Mouse (Mus musculus): ENCODE data around the gene Tacc2. TPM values are rescaled to one million over a fixed set of nuclear protein-coding genes. Genes with fewer than 3 reads are reported as not detected.

The Tacc2 gene
- polyA plus RNA-seq, 1 experiment from 2014 or later, result 43.8 TPM

GRCm38 (mm10) chr7:130692392-130692942, 115.2 kb downstream of the Tacc2 start:
- WGBS, result under 1% methylated on average over 39 of the region's 39 CpGs

GRCm38 (mm10) chr7:130692943-130693799, 115.9 kb downstream of the Tacc2 start:
- Histone ChIP-seq H3K4me1 (peaks cover 69% of the 10 kb centered on the region), H3K27me3 (no peaks in the 10 kb centered on the region), H3K27ac (peak overlapping the region; percentile 99), H3K36me3 (peaks cover 4% of the 10 kb centered on the region; the same call in 1 of the 2 replicates), H3K4me3 (peak overlapping the region; percentile 71), H3K9ac (peak overlapping the region; percentile 94), H3K4me2 (peak overlapping the region; percentile 89), H3K9me3 (no peaks in the 10 kb centered on the region)
- peak; percentile 48; the same call in 1 of the 2 replicates for ATAC-seq (ENCODE audit: insufficient number of reproducible peaks, insufficient read depth, low FRiP score, low TSS enrichment, low read depth)
- WGBS, result under 1% methylated on average over 19 of the region's 19 CpGs

More at GRCm38 (mm10) chr7:130692392-130692942, 115.2 kb downstream of the Tacc2 start:
- Histone ChIP-seq H3K9ac (peak overlapping the region; percentile 94), H3K27me3 (no peaks in the 10 kb centered on the region), H3K9me3 (no peaks in the 10 kb centered on the region), H3K27ac (peak overlapping the region; percentile 99), H3K36me3 (peaks cover 4% of the 10 kb centered on the region; the same call in 1 of the 2 replicates), H3K4me3 (peak overlapping the region; percentile 71), H3K4me2 (peak overlapping the region; percentile 89), H3K4me1 (peaks cover 67% of the 10 kb centered on the region)
- ATAC-seq (ENCODE audit: insufficient number of reproducible peaks, insufficient read depth, low FRiP score, low TSS enrichment, low read depth), result peak; percentile 80

- WGBS, result 18% methylated on average over 11 of the region's 11 CpGs
- Histone ChIP-seq H3K36me3 (peaks cover 4% of the 10 kb centered on the region; the same call in 1 of the 2 replicates), H3K4me3 (peak overlapping the region; percentile 71), H3K4me1 (peaks cover 73% of the 10 kb centered on the region), H3K9ac (peak overlapping the region; percentile 94), H3K27me3 (no peaks in the 10 kb centered on the region), H3K9me3 (no peaks in the 10 kb centered on the region), H3K27ac (peak overlapping the region; percentile 99), H3K4me2 (peak overlapping the region; percentile 89)
- no peak for ATAC-seq (ENCODE audit: insufficient number of reproducible peaks, insufficient read depth, low FRiP score, low TSS enrichment, low read depth)
Measured at GRCm38 (mm10) chr7:130693800-130694193, 116.6 kb downstream of the Tacc2 start.

GRCm38 (mm10) chr7:130695669-130696338, 118.6 kb downstream of the Tacc2 start:
- Histone ChIP-seq H3K27me3 (no peaks in the 10 kb centered on the region), H3K9me3 (no peaks in the 10 kb centered on the region), H3K27ac (peak overlapping the region; percentile 39), H3K9ac (no peak overlapping the region), H3K4me3 (no peak overlapping the region), H3K4me2 (peak overlapping the region; percentile 89), H3K36me3 (peaks cover 16% of the 10 kb centered on the region), H3K4me1 (peaks cover 67% of the 10 kb centered on the region)
- ATAC-seq (ENCODE audit: insufficient number of reproducible peaks, insufficient read depth, low FRiP score, low TSS enrichment, low read depth), result no peak
- WGBS, result 77% methylated on average over 13 of the region's 13 CpGs

- H3K4me1 ChIP-seq, result peaks cover 59% of the 10 kb centered on the region
- H3K4me2 ChIP-seq, result no peak overlapping the region
Measured at GRCm38 (mm10) chr7:130696347-130697234, 119.4 kb downstream of the Tacc2 start.

GRCm38 (mm10) chr7:130698480-130698879, 121.2 kb downstream of the Tacc2 start:
- no peak for ATAC-seq (ENCODE audit: insufficient number of reproducible peaks, insufficient read depth, low FRiP score, low TSS enrichment, low read depth)
- H3K9me3 ChIP-seq, result no peaks in the 10 kb centered on the region
- H3K27me3 ChIP-seq, result no peaks in the 10 kb centered on the region
- no peak overlapping the region for H3K27ac ChIP-seq
- H3K4me3 ChIP-seq, result no peak overlapping the region
- no peak overlapping the region for H3K4me2 ChIP-seq
- H3K9ac ChIP-seq, result no peak overlapping the region
- peaks cover 20% of the 10 kb centered on the region for H3K36me3 ChIP-seq
- peaks cover 52% of the 10 kb centered on the region for H3K4me1 ChIP-seq

More at GRCm38 (mm10) chr7:130696347-130697234, 119.4 kb downstream of the Tacc2 start:
- H3K9ac ChIP-seq, result no peak overlapping the region
- 76% methylated on average over 16 of the region's 16 CpGs for WGBS
- no peak for ATAC-seq (ENCODE audit: insufficient number of reproducible peaks, insufficient read depth, low FRiP score, low TSS enrichment, low read depth)
- H3K4me3 ChIP-seq, result no peak overlapping the region
- no peaks in the 10 kb centered on the region for H3K27me3 ChIP-seq
- no peak overlapping the region for H3K27ac ChIP-seq
- peaks cover 20% of the 10 kb centered on the region for H3K36me3 ChIP-seq
- H3K9me3 ChIP-seq, result no peaks in the 10 kb centered on the region

- Histone ChIP-seq H3K4me1 (peaks cover 27% of the 10 kb centered on the region; the same call in 1 of the 2 replicates), H3K9me3 (no peaks in the 10 kb centered on the region), H3K4me2 (no peak overlapping the region), H3K27me3 (no peaks in the 10 kb centered on the region), H3K9ac (no peak overlapping the region), H3K4me3 (no peak overlapping the region), H3K27ac (no peak overlapping the region), H3K36me3 (peaks cover 20% of the 10 kb centered on the region)
- WGBS, result 83% methylated on average over 1 of the region's 1 CpGs
- no peak for ATAC-seq (ENCODE audit: insufficient number of reproducible peaks, insufficient read depth, low FRiP score, low TSS enrichment, low read depth)
Measured at GRCm38 (mm10) chr7:130701336-130701735, 124.1 kb downstream of the Tacc2 start.

- no peak overlapping the region for H3K4me2 ChIP-seq
- WGBS, result 84% methylated on average over 2 of the region's 2 CpGs
Measured at GRCm38 (mm10) chr7:130705230-130705629, 128.0 kb downstream of the Tacc2 start.

GRCm38 (mm10) chr7:130708940-130709339, 131.7 kb downstream of the Tacc2 start:
- Histone ChIP-seq H3K4me2 (no peak overlapping the region), H3K4me3 (no peak overlapping the region), H3K27ac (peak overlapping the region; percentile 33), H3K36me3 (no peaks in the 10 kb centered on the region), H3K9me3 (no peaks in the 10 kb centered on the region), H3K4me1 (peaks cover 24% of the 10 kb centered on the region), H3K9ac (no peak overlapping the region), H3K27me3 (no peaks in the 10 kb centered on the region)
- no peak for ATAC-seq (ENCODE audit: insufficient number of reproducible peaks, insufficient read depth, low FRiP score, low TSS enrichment, low read depth)
- 53% methylated on average over 9 of the region's 9 CpGs for WGBS

More at GRCm38 (mm10) chr7:130705230-130705629, 128.0 kb downstream of the Tacc2 start:
- Histone ChIP-seq H3K9me3 (no peaks in the 10 kb centered on the region), H3K9ac (no peak overlapping the region), H3K27me3 (no peaks in the 10 kb centered on the region), H3K36me3 (peaks cover 9% of the 10 kb centered on the region), H3K4me3 (no peak overlapping the region), H3K4me1 (peaks cover 34% of the 10 kb centered on the region), H3K27ac (no peak overlapping the region)
- ATAC-seq (ENCODE audit: insufficient number of reproducible peaks, insufficient read depth, low FRiP score, low TSS enrichment, low read depth), result no peak

- no peak overlapping the region for H3K9ac ChIP-seq
- no peak overlapping the region for H3K4me2 ChIP-seq
- 61% methylated on average over 9 of the region's 9 CpGs for WGBS
- H3K4me1 ChIP-seq, result peaks cover 24% of the 10 kb centered on the region
- no peaks in the 10 kb centered on the region for H3K36me3 ChIP-seq
- H3K27me3 ChIP-seq, result no peaks in the 10 kb centered on the region
- no peak for ATAC-seq (ENCODE audit: insufficient number of reproducible peaks, insufficient read depth, low FRiP score, low TSS enrichment, low read depth)
- no peaks in the 10 kb centered on the region for H3K9me3 ChIP-seq
- peak overlapping the region; percentile 33; the same call in 1 of the 2 replicates for H3K27ac ChIP-seq
- H3K4me3 ChIP-seq, result no peak overlapping the region
Measured at GRCm38 (mm10) chr7:130709372-130710274, 132.4 kb downstream of the Tacc2 start.
